Mouse (Mus musculus): Measurements from ENCODE around the gene Aox4.
A peak's percentile ranks its signal among the peaks of the same experiment; 100 is the strongest.

Gene Aox4

DNA sequence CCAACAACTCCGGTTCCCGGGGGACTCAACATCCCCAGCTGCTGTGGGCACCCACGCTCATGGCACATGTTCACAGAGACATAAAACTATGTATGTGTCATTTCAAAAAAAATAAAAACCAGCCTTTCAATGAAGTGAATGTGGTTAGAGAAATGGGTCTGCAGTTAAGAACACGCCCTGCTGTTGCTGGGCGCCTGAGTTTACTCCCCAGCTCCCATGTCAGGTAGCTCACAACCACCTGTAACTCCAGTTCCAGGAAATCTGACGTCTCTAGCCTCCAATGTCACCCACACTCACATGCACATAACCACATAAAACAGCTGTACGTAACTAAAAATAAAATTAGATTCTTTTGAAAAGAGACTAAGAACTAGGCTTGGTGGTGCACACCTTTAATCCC, 90.9 kb downstream of the Aox4 start:
- no peak for DNase-seq (ENCODE audit: low read depth, low spot score)

DNA sequence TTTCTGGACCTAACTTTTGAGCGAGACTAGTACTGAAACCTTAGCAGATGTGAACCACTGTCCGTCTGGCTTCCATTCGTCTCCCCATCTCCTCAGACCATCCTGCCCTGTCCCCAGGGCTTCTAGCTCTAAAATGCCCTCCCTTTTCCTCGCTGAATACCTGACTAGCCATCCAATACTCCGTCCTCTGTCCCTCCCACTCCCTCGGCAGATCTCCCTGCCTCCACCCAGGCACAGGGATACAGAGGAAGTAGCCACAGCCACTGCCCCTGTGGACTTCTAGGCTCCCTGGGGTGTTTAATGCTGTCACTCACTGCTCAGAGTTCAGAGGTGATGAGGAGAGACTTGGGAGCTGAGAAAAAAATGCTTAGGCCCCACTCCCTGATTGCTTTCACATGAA, 91.8 kb downstream of the Aox4 start:
- no peak for DNase-seq (ENCODE audit: low read depth, low spot score)

DNA sequence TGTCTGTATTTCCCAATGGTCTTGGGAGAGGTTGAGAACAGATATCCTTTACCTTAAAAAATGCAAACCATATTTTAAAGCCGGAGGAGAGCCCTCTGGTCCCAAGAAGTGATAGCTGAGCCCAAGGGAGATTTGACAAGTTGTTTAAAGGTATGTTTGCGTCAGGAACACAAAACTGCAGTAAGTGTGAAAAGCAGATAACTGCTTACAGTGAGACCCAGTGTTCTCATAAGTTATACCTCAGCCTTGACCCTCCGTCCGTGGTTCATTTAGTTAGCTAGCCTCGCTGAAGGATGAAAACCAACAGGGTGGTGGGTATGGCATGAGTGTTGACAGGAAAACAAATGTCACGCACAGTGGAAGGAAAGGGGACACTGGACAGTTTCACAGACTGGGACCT, 92.8 kb downstream of the Aox4 start:
- DNase-seq (ENCODE audit: low read depth, low spot score) = no peak

DNA sequence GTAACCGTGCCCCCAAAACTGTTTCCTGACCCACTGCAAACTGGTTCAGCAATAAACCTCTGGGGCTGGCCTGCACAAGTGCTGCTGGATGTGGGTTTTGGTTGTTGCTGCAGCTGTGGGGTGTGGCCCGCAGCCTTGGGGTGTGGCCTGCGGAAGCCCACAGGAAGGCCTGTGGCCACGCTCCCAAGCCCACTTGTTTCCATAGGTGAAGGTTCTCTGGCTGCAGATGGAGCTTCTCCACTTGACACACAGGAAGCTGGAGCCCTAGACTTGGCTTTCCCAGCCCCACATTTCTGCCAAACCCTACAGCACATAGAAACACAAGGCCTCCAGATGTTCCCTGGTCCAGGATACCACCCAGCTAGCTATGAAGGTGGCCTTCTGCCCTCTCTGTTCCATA, 93.5 kb downstream of the Aox4 start:
- peak; percentile 30 for DNase-seq (ENCODE audit: low read depth, low spot score)

DNA sequence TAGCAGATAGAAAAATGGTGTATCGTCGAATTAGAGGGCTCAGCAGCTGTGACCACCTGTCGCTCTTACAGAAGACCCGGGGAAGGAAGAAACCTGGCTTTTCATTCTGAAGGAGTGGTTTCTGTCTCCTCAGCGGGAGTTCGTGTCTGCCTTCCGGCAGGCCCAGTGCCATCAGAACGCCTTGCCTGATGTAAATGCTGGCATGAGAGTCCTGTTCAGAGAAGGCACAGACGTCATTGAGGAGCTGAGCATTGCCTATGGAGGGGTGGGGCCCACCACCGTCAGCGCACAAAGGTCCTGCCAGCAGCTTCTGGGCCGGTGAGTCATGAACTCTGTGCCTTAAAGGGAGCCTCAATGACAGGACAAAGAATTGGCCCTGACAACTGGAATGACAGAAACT, 94.1 kb downstream of the Aox4 start:
- peak; percentile 71 for DNase-seq (ENCODE audit: low read depth, low spot score)

DNA sequence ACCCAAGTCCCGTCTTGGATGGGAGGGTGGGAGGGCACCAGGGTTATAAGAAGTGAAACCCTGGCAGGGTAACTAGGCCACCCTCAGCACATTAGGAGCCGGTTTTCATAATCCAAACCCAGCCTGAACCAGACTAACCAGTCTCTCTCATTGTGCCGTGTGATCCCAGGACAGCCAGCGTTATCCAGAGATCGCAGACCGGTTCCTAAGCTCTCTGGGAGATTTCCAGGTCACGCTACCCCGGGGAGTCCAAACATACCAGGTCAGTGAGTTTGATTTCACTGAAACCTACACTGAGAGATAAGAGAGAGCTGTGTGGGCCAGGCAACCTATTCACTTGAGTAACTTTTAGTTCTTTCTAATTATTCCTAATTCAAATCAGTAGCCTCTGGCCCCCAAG, 97.0 kb downstream of the Aox4 start:
- DNase-seq (ENCODE audit: low read depth, low spot score) = no peak

DNA sequence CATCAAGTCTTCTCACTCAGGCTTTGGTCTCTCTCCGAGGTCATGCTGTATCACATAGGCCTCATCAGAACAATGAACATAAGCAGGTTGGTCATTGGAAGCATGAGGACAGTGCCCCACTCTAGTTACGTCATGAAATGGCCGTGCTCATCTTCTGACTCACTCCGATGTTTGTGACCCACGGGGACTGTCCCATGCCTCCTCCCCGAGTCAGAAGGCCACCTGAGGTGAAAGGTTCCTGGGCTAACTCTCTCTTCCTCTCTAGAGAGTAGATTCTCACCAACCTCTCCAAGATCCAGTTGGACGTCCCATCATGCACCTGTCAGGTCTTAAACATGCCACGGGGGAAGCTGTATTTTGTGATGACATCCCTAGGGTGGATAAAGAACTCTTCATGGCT, 98.4 kb downstream of the Aox4 start:
- no peak for DNase-seq (ENCODE audit: low read depth, low spot score)

DNA sequence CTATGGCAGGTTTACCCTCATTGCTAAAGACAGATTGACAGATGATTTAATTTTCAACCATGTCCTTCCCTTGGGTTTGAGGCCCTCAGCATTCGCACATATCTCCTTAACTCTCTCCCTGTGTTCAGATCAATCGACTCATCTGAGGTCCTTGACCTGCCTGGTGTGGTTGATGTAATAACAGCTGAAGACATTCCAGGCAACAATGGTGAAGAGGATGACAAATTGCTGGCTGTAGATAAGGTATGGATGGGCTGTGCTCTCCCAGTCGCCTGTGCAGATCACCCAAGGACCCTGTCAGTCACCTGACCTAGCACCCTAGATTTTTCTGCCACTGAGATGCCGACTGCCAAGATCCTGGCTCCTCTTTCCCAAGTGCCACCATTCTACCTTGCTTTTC, 99.7 kb downstream of the Aox4 start:
- DNase-seq (ENCODE audit: low read depth, low spot score) = no peak

DNA sequence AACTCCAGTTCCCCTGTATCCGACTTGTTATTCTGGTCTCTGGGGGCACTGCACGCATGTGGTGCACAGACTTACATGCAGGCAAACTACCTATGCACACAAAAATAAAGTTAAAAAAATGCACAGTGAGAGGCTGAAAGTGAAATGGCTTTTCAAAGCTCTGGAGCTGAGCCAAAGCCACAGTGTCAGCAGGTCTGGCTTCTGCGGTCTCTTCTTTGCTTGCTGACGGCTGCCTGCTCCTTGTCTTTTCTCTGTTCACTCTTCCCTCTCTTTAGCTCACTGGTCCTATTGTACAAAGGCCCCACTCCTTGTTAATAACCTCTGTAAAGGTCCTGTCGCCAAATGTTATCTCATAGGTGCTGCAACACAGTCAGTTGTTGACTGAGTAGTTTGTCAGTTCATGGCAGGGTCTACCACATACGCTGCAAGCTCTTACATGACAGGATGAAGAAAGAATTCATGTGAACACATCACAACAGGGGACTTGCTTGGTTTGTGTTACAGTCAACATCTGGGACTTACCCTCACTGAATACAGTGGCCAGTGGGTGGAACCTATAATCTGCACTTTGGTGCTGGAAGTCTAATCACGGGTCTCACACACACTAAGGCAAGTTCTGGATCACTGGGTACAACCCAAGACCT, 101.1 kb downstream of the Aox4 start:
- no peak for DNase-seq (ENCODE audit: low read depth, low spot score)

DNA sequence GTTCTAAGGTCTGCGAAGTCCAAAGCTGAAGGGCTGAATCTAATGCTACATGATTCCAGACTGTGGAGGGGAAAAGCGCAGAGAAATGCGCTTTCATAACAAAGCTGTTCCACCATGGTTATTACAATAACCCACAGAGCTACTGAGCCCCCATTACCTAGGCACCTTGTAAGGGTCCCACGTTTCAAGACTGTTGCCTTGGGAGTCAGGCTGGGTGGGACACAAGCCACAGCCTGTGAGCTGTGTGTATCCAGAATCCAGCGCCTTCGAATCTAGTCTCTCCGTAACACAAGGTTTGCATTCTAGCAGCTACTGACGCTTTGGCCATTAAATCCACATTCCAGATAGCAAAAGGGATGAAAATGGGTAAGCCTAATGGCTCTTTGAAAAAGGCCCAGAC, 103.0 kb downstream of the Aox4 start:
- DNase-seq (ENCODE audit: low read depth, low spot score) = no peak

DNA sequence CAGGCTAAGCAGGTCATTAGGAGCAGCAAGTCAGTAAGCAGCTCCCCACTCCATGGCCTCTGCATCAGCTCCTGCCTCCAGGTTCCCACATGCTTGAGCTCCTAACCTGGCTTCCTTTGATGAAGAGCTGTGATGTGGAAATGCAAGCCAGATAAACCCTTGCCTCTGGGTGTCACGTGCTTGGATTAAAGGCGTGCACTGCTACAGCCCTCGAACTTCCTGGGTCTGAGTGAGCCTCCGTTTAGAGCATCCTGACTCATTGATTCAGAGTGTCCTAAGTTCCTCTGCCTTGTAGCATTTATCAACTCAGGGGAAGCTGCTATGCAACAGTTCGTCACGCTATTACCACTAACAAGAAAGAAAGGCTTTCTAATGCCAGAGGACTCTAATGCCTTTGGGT, 105.3 kb downstream of the Aox4 start:
- no peak for DNase-seq (ENCODE audit: low read depth, low spot score)
